Mouse (Mus musculus): ENCODE measurements around the gene Polr3h.

Gene Polr3h

GRCm38 (mm10) chr15:81943176-81943749, 17.2 kb upstream of the Polr3h start:
- no peak for DNase-seq

GRCm38 (mm10) chr15:81941010-81941409, 15.0 kb upstream of the Polr3h start:
- DNase-seq = no peak

- DNase-seq = no peak
Observed at GRCm38 (mm10) chr15:81940219-81940618, 14.2 kb upstream of the Polr3h start.

GRCm38 (mm10) chr15:81939774-81940173, 13.7 kb upstream of the Polr3h start:
- DNase-seq = no peak

- no peak for DNase-seq
Observed at GRCm38 (mm10) chr15:81939157-81939715, 13.2 kb upstream of the Polr3h start.

- peak in 1 of 2 experiments; percentile 56 for DNase-seq
Observed at GRCm38 (mm10) chr15:81938246-81938645, 12.2 kb upstream of the Polr3h start.

GRCm38 (mm10) chr15:81937098-81937972, 11.3 kb upstream of the Polr3h start:
- no peak for DNase-seq

GRCm38 (mm10) chr15:81936679-81937078, 10.6 kb upstream of the Polr3h start, which contains the start of gene Csdc2:
Gene Csdc2, plus strand, starts transcription at chr15:81936759.
- DNase-seq = no peak

- DNase-seq = no peak
Observed at GRCm38 (mm10) chr15:81935869-81936637, 10.0 kb upstream of the Polr3h start.

- DNase-seq = peak in 1 of 2 experiments; percentile 35
Observed at GRCm38 (mm10) chr15:81933986-81934385, 7.9 kb upstream of the Polr3h start.

- peak; percentile 38 to 48 for DNase-seq
Observed at GRCm38 (mm10) chr15:81932951-81933470, 7.0 kb upstream of the Polr3h start.

- DNase-seq = peak; percentile 53 to 66
Observed at GRCm38 (mm10) chr15:81928277-81928676, 2.2 kb upstream of the Polr3h start.

GRCm38 (mm10) chr15:81927741-81928140, 1.7 kb upstream of the Polr3h start:
- DNase-seq = no peak

GRCm38 (mm10) chr15:81926446-81926822, 394 bp upstream of the Polr3h start:
- no peak for DNase-seq

GRCm38 (mm10) chr15:81924933-81925332, 1.1 kb downstream of the Polr3h start:
- no peak for DNase-seq

GRCm38 (mm10) chr15:81921255-81921654, 4.8 kb downstream of the Polr3h start:
- DNase-seq = no peak

- no peak for DNase-seq
Observed at GRCm38 (mm10) chr15:81920546-81921217, 5.4 kb downstream of the Polr3h start.

GRCm38 (mm10) chr15:81919062-81919461, 7.0 kb downstream of the Polr3h start:
- no peak for DNase-seq

GRCm38 (mm10) chr15:81917621-81918463, 8.2 kb downstream of the Polr3h start:
- peak; percentile 46 to 79 for DNase-seq

- DNase-seq = no peak
Observed at GRCm38 (mm10) chr15:81917201-81917600, 8.8 kb downstream of the Polr3h start.

GRCm38 (mm10) chr15:81915663-81916062, 10.4 kb downstream of the Polr3h start:
- DNase-seq = no peak

All from spleen, adult 18-20 months (tissue).